Mouse (Mus musculus): ENCODE data around the gene Uqcrh.

Gene Uqcrh

GRCm38 (mm10) chr4:116057559-116057958 is 17.3 kb downstream of the Uqcrh start:
- no peak for DNase-seq (ENCODE audit: extremely low read depth, low read depth)

GRCm38 (mm10) chr4:116053399-116053961 is 21.4 kb downstream of the Uqcrh start, which contains the start of gene Nsun4:
Gene Nsun4 (minus strand): TSS chr4:116053876.
- DNase-seq (ENCODE audit: extremely low read depth, low read depth): peak; percentile 91

- DNase-seq (ENCODE audit: extremely low read depth, low read depth): no peak
Measured at GRCm38 (mm10) chr4:116052526-116053293, 22.2 kb downstream of the Uqcrh start.

- no peak for DNase-seq (ENCODE audit: extremely low read depth, low read depth)
Measured at GRCm38 (mm10) chr4:116049211-116049610, 25.7 kb downstream of the Uqcrh start.

GRCm38 (mm10) chr4:116048130-116048920 is 26.5 kb downstream of the Uqcrh start:
- no peak for DNase-seq (ENCODE audit: extremely low read depth, low read depth)

- DNase-seq (ENCODE audit: extremely low read depth, low read depth): no peak
Measured at GRCm38 (mm10) chr4:116047681-116048080, 27.2 kb downstream of the Uqcrh start.

- DNase-seq (ENCODE audit: extremely low read depth, low read depth): no peak
Measured at GRCm38 (mm10) chr4:116046604-116047003, 28.3 kb downstream of the Uqcrh start.

GRCm38 (mm10) chr4:116042186-116042585 is 32.7 kb downstream of the Uqcrh start:
- DNase-seq (ENCODE audit: extremely low read depth, low read depth): no peak

GRCm38 (mm10) chr4:116040466-116040865 is 34.4 kb downstream of the Uqcrh start:
- DNase-seq (ENCODE audit: extremely low read depth, low read depth): no peak

GRCm38 (mm10) chr4:116033374-116033773 is 41.5 kb downstream of the Uqcrh start:
- no peak for DNase-seq (ENCODE audit: extremely low read depth, low read depth)

GRCm38 (mm10) chr4:116032906-116033305 is 42.0 kb downstream of the Uqcrh start:
- no peak for DNase-seq (ENCODE audit: extremely low read depth, low read depth)

GRCm38 (mm10) chr4:116017902-116018746 is 56.7 kb downstream of the Uqcrh start, which contains the start of gene Faah:
Gene Faah (minus strand): TSS chr4:116017926.
- peak; percentile 83 for DNase-seq (ENCODE audit: extremely low read depth, low read depth)

GRCm38 (mm10) chr4:116017300-116017901 is 57.5 kb downstream of the Uqcrh start:
- peak; percentile 32 for DNase-seq (ENCODE audit: extremely low read depth, low read depth)

Data from MEL-GATA-1-ER (cell line).